Mouse (Mus musculus) neural tube, embryonic 12.5 days (tissue): ENCODE measurements at regions not wholly inside any gene's neighbourhood (a gene's known extent, or its start where the extent isn't known, plus 50 kb on each side); places are given as distances from the start of the nearest gene placed in this dataset.

Experiments used
- ATAC-seq: fragments of 200-750 bp; cut with Nextera tagmentation; 2 replicates; pipeline ENCODE4 v1.8.0; 2017; ENCODE audit warnings: low read depth, mild to moderate bottlenecking, moderate TSS enrichment, moderate library complexity; ENCODE audit not compliant: low FRiP score
- H3K27ac ChIP-seq: fragments of 300-500 bp; sonication (generic); 2 replicates; pipeline ENCODE4 v1.5.1; 2016
- H3K27me3 ChIP-seq: fragments of 300-500 bp; sonication (generic); replicated peaks from 2 replicates; pipeline ENCODE4 v1.6.1; 2016; ENCODE audit warnings: mild to moderate bottlenecking
- H3K36me3 ChIP-seq: fragments of 300-500 bp; sonication (generic); 2 replicates; pipeline ENCODE4 v1.6.1; 2016; ENCODE audit warnings: mild to moderate bottlenecking
- H3K4me1 ChIP-seq: fragments of 300-500 bp; sonication (generic); 2 replicates; pipeline ENCODE4 v1.6.1; 2016
- H3K4me2 ChIP-seq: fragments of 300-500 bp; sonication (generic); replicated peaks from 2 replicates; pipeline ENCODE4 v1.6.1; 2016; ENCODE audit warnings: mild to moderate bottlenecking
- H3K4me3 ChIP-seq: fragments of 300-500 bp; sonication (generic); 2 replicates; pipeline ENCODE4 v1.5.1; 2016
- H3K9ac ChIP-seq: fragments of 300-500 bp; sonication (generic); 2 replicates; pipeline ENCODE4 v1.6.1; 2016; ENCODE audit warnings: mild to moderate bottlenecking
- H3K9me3 ChIP-seq: fragments of 300-500 bp; sonication (generic); 2 replicates; pipeline ENCODE4 v1.6.1; 2016; ENCODE audit warnings: mild to moderate bottlenecking
- WGBS: fragments of 180-500 bp; shearing (Covaris S2); methylation state at CpG from one replicate; pipeline ENCODE4 v1.1.7; 2016; 5-methylcytosine and 5-hydroxymethylcytosine counted together

- H3K4me3 ChIP-seq, result no peak overlapping the region
- H3K27ac ChIP-seq, result no peak overlapping the region
- H3K9me3 ChIP-seq, result no peaks in the 10 kb centered on the region
- H3K4me2 ChIP-seq, result no peak overlapping the region
- ATAC-seq, result peak; percentile 25; the same call in 1 of the 2 replicates
- H3K27me3 ChIP-seq, result no peaks in the 10 kb centered on the region
- 0 out of 2 replicates have a peak, but pooled peaks cover 5% of the 10 kb centered on the region for H3K4me1 ChIP-seq
- H3K36me3 ChIP-seq, result no peaks in the 10 kb centered on the region
- 54% methylated on average over 20 of the region's 20 CpGs for WGBS
- H3K9ac ChIP-seq, result no peak overlapping the region
These were observed 437.0 kb downstream of the Vrk1 start for GRCm38 (mm10) chr12:106446876-106447532.

- H3K9ac ChIP-seq, result no peak overlapping the region
- H3K4me2 ChIP-seq, result no peak overlapping the region
- H3K27me3 ChIP-seq, result no peaks in the 10 kb centered on the region
- H3K27ac ChIP-seq, result no peak overlapping the region
- H3K4me3 ChIP-seq, result no peak overlapping the region
- H3K4me1 ChIP-seq, result 0 out of 2 replicates have a peak, but pooled peaks cover 5% of the 10 kb centered on the region
- WGBS, result 89% methylated on average over 6 of the region's 6 CpGs
- no peak for ATAC-seq
- no peaks in the 10 kb centered on the region for H3K36me3 ChIP-seq
- no peaks in the 10 kb centered on the region for H3K9me3 ChIP-seq
These were observed 438.5 kb downstream of the Vrk1 start for GRCm38 (mm10) chr12:106448551-106448950.

- Histone ChIP-seq H3K9ac (no peak overlapping the region), H3K9me3 (no peaks in the 10 kb centered on the region), H3K4me1 (no peaks in the 10 kb centered on the region), H3K4me2 (no peak overlapping the region), H3K36me3 (no peaks in the 10 kb centered on the region), H3K27me3 (no peaks in the 10 kb centered on the region), H3K27ac (no peak overlapping the region), H3K4me3 (no peak overlapping the region)
- no peak for ATAC-seq
- 60% methylated on average over 13 of the region's 13 CpGs for WGBS
These were observed 443.5 kb downstream of the Vrk1 start for GRCm38 (mm10) chr12:106453491-106453890.

GRCm38 (mm10) chr12:106458215-106458614 lies 448.2 kb downstream of the Vrk1 start:
- H3K27ac ChIP-seq, result no peak overlapping the region
- H3K4me3 ChIP-seq, result no peak overlapping the region
- no peak overlapping the region for H3K4me2 ChIP-seq
- no peaks in the 10 kb centered on the region for H3K9me3 ChIP-seq
- no peak for ATAC-seq
- no peaks in the 10 kb centered on the region for H3K27me3 ChIP-seq
- no peak overlapping the region for H3K9ac ChIP-seq
- H3K36me3 ChIP-seq, result no peaks in the 10 kb centered on the region
- 59% methylated on average over 6 of the region's 6 CpGs for WGBS
- H3K4me1 ChIP-seq, result no peaks in the 10 kb centered on the region

- no peak overlapping the region for H3K4me2 ChIP-seq
- no peaks in the 10 kb centered on the region for H3K27me3 ChIP-seq
- 90% methylated on average over 7 of the region's 7 CpGs for WGBS
These were observed 450.6 kb downstream of the Vrk1 start for GRCm38 (mm10) chr12:106460650-106461049.

GRCm38 (mm10) chr12:106462281-106462680 lies 452.3 kb downstream of the Vrk1 start:
- Histone ChIP-seq H3K36me3 (no peaks in the 10 kb centered on the region), H3K4me3 (no peak overlapping the region), H3K4me1 (no peaks in the 10 kb centered on the region), H3K27me3 (no peaks in the 10 kb centered on the region), H3K9ac (no peak overlapping the region), H3K9me3 (no peaks in the 10 kb centered on the region), H3K4me2 (no peak overlapping the region), H3K27ac (no peak overlapping the region)
- no peak for ATAC-seq
- WGBS, result 12% methylated on average over 3 of the region's 3 CpGs

More at GRCm38 (mm10) chr12:106460650-106461049, 450.6 kb downstream of the Vrk1 start:
- H3K9ac ChIP-seq, result no peak overlapping the region
- no peak for ATAC-seq
- no peak overlapping the region for H3K27ac ChIP-seq
- H3K4me1 ChIP-seq, result no peaks in the 10 kb centered on the region
- no peaks in the 10 kb centered on the region for H3K9me3 ChIP-seq
- H3K4me3 ChIP-seq, result no peak overlapping the region
- no peaks in the 10 kb centered on the region for H3K36me3 ChIP-seq

GRCm38 (mm10) chr12:106464701-106465100 lies 454.7 kb downstream of the Vrk1 start:
- H3K27ac ChIP-seq, result no peak overlapping the region
- H3K4me2 ChIP-seq, result no peak overlapping the region
- H3K27me3 ChIP-seq, result no peaks in the 10 kb centered on the region
- no peaks in the 10 kb centered on the region for H3K9me3 ChIP-seq
- H3K9ac ChIP-seq, result no peak overlapping the region
- 45% methylated on average over 11 of the region's 11 CpGs for WGBS
- no peaks in the 10 kb centered on the region for H3K36me3 ChIP-seq
- H3K4me1 ChIP-seq, result peaks cover 14% of the 10 kb centered on the region
- no peak for ATAC-seq
- H3K4me3 ChIP-seq, result no peak overlapping the region

- Histone ChIP-seq H3K4me1 (peaks cover 14% of the 10 kb centered on the region), H3K4me2 (peak overlapping the region; percentile 36)
- 29% methylated on average over 18 of the region's 18 CpGs for WGBS
These were observed 458.3 kb downstream of the Vrk1 start for GRCm38 (mm10) chr12:106468173-106468860.

GRCm38 (mm10) chr12:106474501-106475165 lies 464.6 kb downstream of the Vrk1 start:
- H3K4me1 ChIP-seq, result peaks cover 28% of the 10 kb centered on the region
- H3K36me3 ChIP-seq, result no peaks in the 10 kb centered on the region
- peak overlapping the region; percentile 40 for H3K4me2 ChIP-seq
- H3K27me3 ChIP-seq, result no peaks in the 10 kb centered on the region
- ATAC-seq, result no peak
- no peak overlapping the region for H3K4me3 ChIP-seq
- no peaks in the 10 kb centered on the region for H3K9me3 ChIP-seq
- no peak overlapping the region for H3K9ac ChIP-seq
- WGBS, result 19% methylated on average over 24 of the region's 24 CpGs
- H3K27ac ChIP-seq, result no peak overlapping the region

More at GRCm38 (mm10) chr12:106468173-106468860, 458.3 kb downstream of the Vrk1 start:
- Histone ChIP-seq H3K36me3 (no peaks in the 10 kb centered on the region), H3K27me3 (no peaks in the 10 kb centered on the region), H3K4me3 (no peak overlapping the region), H3K9me3 (no peaks in the 10 kb centered on the region), H3K27ac (no peak overlapping the region), H3K9ac (no peak overlapping the region)
- no peak for ATAC-seq

- H3K27me3 ChIP-seq, result no peaks in the 10 kb centered on the region
- ATAC-seq, result no peak
- H3K36me3 ChIP-seq, result no peaks in the 10 kb centered on the region
- H3K9me3 ChIP-seq, result no peaks in the 10 kb centered on the region
- H3K4me1 ChIP-seq, result peaks cover 38% of the 10 kb centered on the region
- H3K9ac ChIP-seq, result no peak overlapping the region
- no peak overlapping the region for H3K27ac ChIP-seq
- no peak overlapping the region for H3K4me2 ChIP-seq
- 68% methylated on average over 8 of the region's 8 CpGs for WGBS
- H3K4me3 ChIP-seq, result no peak overlapping the region
These were observed 465.5 kb downstream of the Vrk1 start for GRCm38 (mm10) chr12:106475486-106476050.

- peaks cover 43% of the 10 kb centered on the region for H3K4me1 ChIP-seq
- no peak overlapping the region for H3K4me2 ChIP-seq
- ATAC-seq, result no peak
- no peak overlapping the region for H3K27ac ChIP-seq
- 15% methylated on average over 8 of the region's 8 CpGs for WGBS
- no peak overlapping the region for H3K4me3 ChIP-seq
- H3K36me3 ChIP-seq, result no peaks in the 10 kb centered on the region
- H3K27me3 ChIP-seq, result no peaks in the 10 kb centered on the region
- no peak overlapping the region for H3K9ac ChIP-seq
- no peaks in the 10 kb centered on the region for H3K9me3 ChIP-seq
These were observed 467.1 kb downstream of the Vrk1 start for GRCm38 (mm10) chr12:106477040-106477665.

- Histone ChIP-seq H3K36me3 (no peaks in the 10 kb centered on the region), H3K27ac (no peak overlapping the region), H3K27me3 (no peaks in the 10 kb centered on the region), H3K4me1 (peaks cover 49% of the 10 kb centered on the region), H3K4me2 (peak overlapping the region; percentile 60), H3K9me3 (no peaks in the 10 kb centered on the region), H3K4me3 (no peak overlapping the region; the same call in 1 of the 2 replicates), H3K9ac (no peak overlapping the region)
- WGBS, result 15% methylated on average over 4 of the region's 4 CpGs
- no peak for ATAC-seq
These were observed 467.7 kb downstream of the Vrk1 start for GRCm38 (mm10) chr12:106477731-106478130.
